Mouse (Mus musculus): ENCODE results near the gene Dlgap3. TPM values are rescaled to one million over a fixed set of nuclear protein-coding genes. Genes with fewer than 3 reads are reported as not detected.

Gene Dlgap3
- polyA plus RNA-seq, 1 experiment from 2014 or later, result 0.63 TPM

Other genes with a start within 250 kb of the Dlgap3 start
- gene Zmym4, start 201.1 kb upstream of the Dlgap3 start, polyA plus RNA-seq (2015; fragmentation: Nextera tagmentation; extraction: Ambion mirVana), result 12.9 and 17.2 TPM in 2 replicates
- 50.2 and 71.8 TPM in 2 replicates for gene Sfpq, start 147.9 kb upstream of the Dlgap3 start, polyA plus RNA-seq (2015; fragmentation: Nextera tagmentation; extraction: Ambion mirVana)
- 18.5 and 19.8 TPM in 2 replicates for gene Zmym1, start 108.1 kb upstream of the Dlgap3 start, polyA plus RNA-seq (2015; fragmentation: Nextera tagmentation; extraction: Ambion mirVana)
- gene Zmym6, start 91.8 kb upstream of the Dlgap3 start, polyA plus RNA-seq (2015; fragmentation: Nextera tagmentation; extraction: Ambion mirVana), result 18.0 and 22.0 TPM in 2 replicates
- 12.2 and 13.0 TPM in 2 replicates for gene Tmem35b, start 45.5 kb upstream of the Dlgap3 start, polyA plus RNA-seq (2015; fragmentation: Nextera tagmentation; extraction: Ambion mirVana)
- gene Smim12, start 74.6 kb downstream of the Dlgap3 start, polyA plus RNA-seq (2015; fragmentation: Nextera tagmentation; extraction: Ambion mirVana), result 53.0 and 53.1 TPM in 2 replicates
- gene Gja4, start 144.8 kb downstream of the Dlgap3 start, polyA plus RNA-seq (2015; fragmentation: Nextera tagmentation; extraction: Ambion mirVana), result 16.7 and 23.5 TPM in 2 replicates
- 20.8 and 23.1 TPM in 2 replicates for gene Gjb3, start 161.6 kb downstream of the Dlgap3 start, polyA plus RNA-seq (2015; fragmentation: Nextera tagmentation; extraction: Ambion mirVana)
- gene Gjb4, start 184.9 kb downstream of the Dlgap3 start, polyA plus RNA-seq (2015; fragmentation: Nextera tagmentation; extraction: Ambion mirVana), result 3.6 and 4.6 TPM in 2 replicates
- 3.8 and 4.2 TPM in 2 replicates for gene Gjb5, start 189.0 kb downstream of the Dlgap3 start, polyA plus RNA-seq (2015; fragmentation: Nextera tagmentation; extraction: Ambion mirVana)